Mouse (Mus musculus): ENCODE measurements around the gene Angptl7.

GRCm38 (mm10) chr4:148523538-148523937 lies 23.3 kb upstream of the Angptl7 start:
- TF ChIP-seq CTCF (IDR thresholded peaks at IDR 0.05; ENCODE audit: control insufficient read depth, insufficient read depth, insufficient read length) (no peak), FOSL1 (IDR thresholded peaks at IDR 0.05; ENCODE audit: insufficient read depth, low read length, poor library complexity, severe bottlenecking) (no peak), MYOD1 (IDR thresholded peaks at IDR 0.05; ENCODE audit: control insufficient read depth, insufficient read length, low read depth) (no peak), MAX (IDR thresholded peaks at IDR 0.05) (no peak)

All from C2C12 (cell line).